Mouse (Mus musculus) C2C12 (cell line): Measurements from ENCODE around the gene Nrcam.

ENCODE experiments used
- CEBPB ChIP-seq: IDR thresholded peaks from one replicate; pipeline ENCODE4 v1.6.1; 2011; ENCODE audit warnings: low read depth, mild to moderate bottlenecking, control low read depth, moderate library complexity
- CTCF ChIP-seq: IDR thresholded peaks from one replicate; pipeline ENCODE4 v1.5.1; 2011; ENCODE audit not compliant: control insufficient read depth, insufficient read depth, insufficient read length
- MAX ChIP-seq: IDR thresholded peaks from one replicate; pipeline ENCODE4 v1.6.1; 2011; ENCODE audit warnings: mild to moderate bottlenecking, control low read depth
- MYOG ChIP-seq: IDR thresholded peaks from one replicate; pipeline ENCODE4 v1.6.1; 2011; ENCODE audit not compliant: control insufficient read depth, insufficient read length; ENCODE audit errors: extremely low read depth

DNA sequence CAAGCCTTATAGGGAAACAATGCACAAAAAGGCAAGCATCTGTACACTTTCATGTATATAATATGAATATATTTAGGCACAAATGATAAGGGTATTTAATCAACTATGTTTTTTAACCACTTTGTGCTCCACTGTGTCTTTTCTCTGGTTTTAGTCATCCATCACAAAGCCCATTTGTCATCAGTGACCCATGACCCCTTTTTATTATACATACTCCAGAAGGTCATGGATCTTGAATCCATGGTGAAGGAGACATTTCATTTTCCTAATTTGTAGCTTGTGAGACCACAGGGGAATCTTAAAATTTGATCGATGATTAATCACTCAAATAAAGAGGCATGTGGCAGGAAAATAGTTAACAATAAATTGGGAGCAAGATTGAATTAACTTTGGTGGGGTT lies 29.2 kb downstream of the Nrcam start:
- no peak for TF ChIP-seq CTCF
- no peak for TF ChIP-seq MAX
- TF ChIP-seq MYOG: no peak
- TF ChIP-seq CEBPB: no peak
